Mouse (Mus musculus): ENCODE results near the gene Rasa3.

- TF ChIP-seq CTCF (IDR thresholded peaks at IDR 0.05; ENCODE audit: low read depth) (peak; percentile 3; the same call in 1 of the 2 replicates), EP300 (optimal IDR thresholded peaks at IDR 0.05) (no peak)
These were observed at the start of gene Rasa3 for GRCm38 (mm10) chr8:13677413-13677883.
